18 mouse cellular contexts compared by ENCODE assay signal in the genomic region with DNA sequence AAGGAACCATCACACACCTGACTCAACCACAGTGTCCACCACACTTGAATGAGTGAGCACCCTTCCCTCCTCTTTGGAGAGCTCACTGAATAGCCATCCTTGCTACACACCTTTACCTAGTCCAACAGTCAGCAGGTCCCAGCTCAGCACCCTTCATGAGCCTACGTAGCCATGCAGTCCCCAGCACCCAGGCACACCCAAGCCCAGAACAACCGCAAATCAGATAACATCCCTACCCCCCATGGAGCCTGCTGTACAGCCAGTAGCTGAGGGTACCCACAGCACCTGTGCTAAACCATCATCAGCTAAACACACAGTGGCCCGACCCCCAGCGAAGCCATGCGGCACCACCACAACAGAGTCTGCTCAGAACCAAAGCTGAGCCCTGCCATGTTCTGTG. TPM values are rescaled to one million over a fixed set of nuclear protein-coding genes. Genes with fewer than 3 reads are reported as not detected.
DNase-seq lines count a peak whose midpoint lies in the region; ATAC-seq and TF ChIP-seq lines count a peak whose summit lies in the region.
"Had no signal": no experiment of that assay in that cellular context is flagged by ENCODE, and none has a peak within 500 bp of the region (broad histone marks: within the 10 kb centered on the region; RNA-seq: fewer than 3 reads in every experiment).

No protein-coding gene starts in this region.

- H3K27ac ChIP-seq in heart, embryonic 16.5 days (ENCODE audit: low read length), result peak overlapping the region; percentile 77
- peak overlapping the region; percentile 86 for H3K27ac ChIP-seq in liver, embryonic 12.5 days
- H3K27ac ChIP-seq in forebrain, embryonic 11.5 days (ENCODE audit: low read depth, low read length), result no peak overlapping the region
- H3K27ac ChIP-seq: gastrocnemius, adult 2 months; kidney, postnatal 0 days; midbrain, embryonic 12.5 days had no signal

- H3K9me3 ChIP-seq in heart, embryonic 16.5 days (replicated peaks; ENCODE audit: control insufficient read depth, low read length), result no peaks in the 10 kb centered on the region
- H3K9me3 ChIP-seq in G1E (replicated peaks), result peaks cover 6% of the 10 kb centered on the region; the same call in 1 of the 2 replicates
- 0 out of 2 replicates have a peak, but pooled peaks cover 5% of the 10 kb centered on the region for H3K9me3 ChIP-seq in liver, embryonic 12.5 days (replicated peaks)
- no peaks in the 10 kb centered on the region for H3K9me3 ChIP-seq in forebrain, embryonic 11.5 days (ENCODE audit: control insufficient read depth, low read length)
- H3K9me3 ChIP-seq: midbrain, embryonic 12.5 days had no signal

- 86% methylated on average over 5 of the region's 5 CpGs for WGBS in heart, embryonic 16.5 days
- WGBS in liver, embryonic 12.5 days (ENCODE audit: insufficient replicate concordance), result 60% methylated on average over 5 of the region's 5 CpGs
- WGBS in forebrain, embryonic 11.5 days, result 95% methylated on average over 5 of the region's 5 CpGs

- no peak overlapping the region for H3K9ac ChIP-seq in heart, embryonic 16.5 days (ENCODE audit: low read length)
- H3K9ac ChIP-seq in liver, embryonic 12.5 days, result peak overlapping the region; percentile 47
- H3K9ac ChIP-seq in forebrain, embryonic 11.5 days (ENCODE audit: low read length), result no peak overlapping the region
- H3K9ac ChIP-seq: midbrain, embryonic 12.5 days had no signal

- H3K36me3 ChIP-seq in heart, embryonic 16.5 days (ENCODE audit: control insufficient read depth, insufficient read depth), result no peaks in the 10 kb centered on the region
- no peaks in the 10 kb centered on the region for H3K36me3 ChIP-seq in G1E (replicated peaks)
- no peaks in the 10 kb centered on the region for H3K36me3 ChIP-seq in liver, embryonic 12.5 days
- H3K36me3 ChIP-seq in forebrain, embryonic 11.5 days (ENCODE audit: control insufficient read depth, insufficient read depth, low read length), result no peaks in the 10 kb centered on the region
- H3K36me3 ChIP-seq: midbrain, embryonic 12.5 days had no signal

- no peak overlapping the region for H3K4me3 ChIP-seq in heart, embryonic 16.5 days (ENCODE audit: low read length)
- H3K4me3 ChIP-seq in G1E (ENCODE audit: low read depth, low read length), result peak overlapping the region; percentile 28; the same call in 1 of the 2 replicates
- no peak overlapping the region for H3K4me3 ChIP-seq in liver, embryonic 12.5 days
- no peak overlapping the region for H3K4me3 ChIP-seq in forebrain, embryonic 11.5 days (ENCODE audit: low read depth, low read length)
- H3K4me3 ChIP-seq: gastrocnemius, adult 2 months; midbrain, embryonic 12.5 days had no signal

- no peak for DNase-seq in heart, postnatal 14 days
- DNase-seq in G1E (ENCODE audit: low spot score), result no peak
- DNase-seq in thymus, adult 18-20 months, result peak; percentile 34 to 56
- no peak for DNase-seq in left cerebral cortex, adult 9 months (ENCODE audit: low spot score in 2 of 2)
- DNase-seq in forebrain, embryonic 11.5 days (ENCODE audit: low spot score), result no peak
- no peak for DNase-seq in layer of hippocampus, adult 8-10 months (ENCODE audit: low spot score in 2 of 2)
- DNase-seq: layer of hippocampus, postnatal 36 days had no signal

- ATAC-seq in heart, embryonic 16.5 days (replicated peaks; ENCODE audit: extremely low read depth, insufficient read depth, low FRiP score), result peak; percentile 56; the same call in 1 of the 2 replicates
- ATAC-seq in G1E (ENCODE audit: extremely low read depth, insufficient number of reproducible peaks, low FRiP score, poor library complexity, severe bottlenecking), result peak; percentile 59
- ATAC-seq in liver, embryonic 12.5 days, result peak; percentile 81
- no peak for ATAC-seq in forebrain, embryonic 11.5 days (replicated peaks; ENCODE audit: low FRiP score)
- ATAC-seq: hindbrain, embryonic 16.5 days had no signal

- no peaks in the 10 kb centered on the region for H3K27me3 ChIP-seq in heart, embryonic 16.5 days (ENCODE audit: control insufficient read depth, insufficient read depth, low read length)
- no peaks in the 10 kb centered on the region for H3K27me3 ChIP-seq in G1E (ENCODE audit: insufficient read depth, low read length)
- H3K27me3 ChIP-seq in liver, embryonic 12.5 days (replicated peaks), result no peaks in the 10 kb centered on the region
- H3K27me3 ChIP-seq in forebrain, embryonic 11.5 days (ENCODE audit: control insufficient read depth, insufficient read depth, low read length), result no peaks in the 10 kb centered on the region
- H3K27me3 ChIP-seq: midbrain, embryonic 12.5 days had no signal

- H3K4me1 ChIP-seq in heart, embryonic 16.5 days (ENCODE audit: control insufficient read depth, insufficient read depth, low read length), result peaks cover 25% of the 10 kb centered on the region
- peaks cover 92% of the 10 kb centered on the region for H3K4me1 ChIP-seq in G1E (ENCODE audit: insufficient read depth, low read depth, low read length)
- H3K4me1 ChIP-seq in liver, embryonic 12.5 days, result peaks cover 78% of the 10 kb centered on the region
- no peaks in the 10 kb centered on the region; the same call in 1 of the 2 replicates for H3K4me1 ChIP-seq in forebrain, embryonic 11.5 days (replicated peaks; ENCODE audit: control insufficient read depth, insufficient read depth, low read length)
- H3K4me1 ChIP-seq: midbrain, embryonic 12.5 days had no signal

- intact Hi-C loops in heart, postnatal 14 days (cut with DNase I), result loop anchor here (10.0 kb wide), 1 partner anchor 363 kb away; no protein-coding TSS in a partner anchor

- no peak for TF ChIP-seq CTCF in G1E (IDR thresholded peaks at IDR 0.05; ENCODE audit: low read depth, low read length)

- H3K4me2 ChIP-seq in heart, embryonic 16.5 days (ENCODE audit: low read depth, low read length), result no peak overlapping the region
- peak overlapping the region; percentile 35 for H3K4me2 ChIP-seq in liver, embryonic 12.5 days
- H3K4me2 ChIP-seq in forebrain, embryonic 11.5 days (ENCODE audit: low read depth, low read length, severe bottlenecking), result no peak overlapping the region
- H3K4me2 ChIP-seq: heart, embryonic 11.5 days; midbrain, embryonic 12.5 days had no signal

RNA-seq across cellular contexts. Expression of a gene that starts 37.0 kb away (rescaled TPM):
- polyA plus RNA-seq in heart, embryonic 16.5 days (2015; fragmentation: Nextera tagmentation; extraction: Ambion mirVana), result 40.9 and 41.1 TPM in 2 replicates
- 10 to 100 TPM; 36.6 to 42.0 TPM for total RNA-seq in heart, postnatal 14 days (2021)
- total RNA-seq in G1E (2014; fragmentation: Nextera tagmentation), result 73.0 and 103 TPM in 2 replicates
- 65.5 and 72.3 TPM in 2 replicates for total RNA-seq in G1E (2017)
- 15.1 and 16.2 TPM in 2 replicates for polyA plus RNA-seq in G1E (2012)
- polyA plus RNA-seq in liver, embryonic 12.5 days (2016; fragmentation: Nextera tagmentation; extraction: Ambion mirVana), result 24.5 and 27.8 TPM in 2 replicates
- 51.4 and 53.1 TPM in 2 replicates for polyA plus RNA-seq in forebrain, embryonic 11.5 days (2014; fragmentation: Nextera tagmentation; extraction: Ambion mirVana)
- total RNA-seq in layer of hippocampus, adult 8-10 months (2022), result 10 to 100 TPM; 44.9 to 54.0 (median 48.4) TPM

RNA-seq across cellular contexts. Expression of a gene that starts 42.1 kb away (rescaled TPM):
- polyA plus RNA-seq in heart, embryonic 16.5 days (2015; fragmentation: Nextera tagmentation; extraction: Ambion mirVana), result 71.3 and 75.1 TPM in 2 replicates
- 10 to 100 TPM; 86.4 to 94.7 TPM for total RNA-seq in heart, postnatal 14 days (2021)
- 137 and 144 TPM in 2 replicates for total RNA-seq in G1E (2014; fragmentation: Nextera tagmentation)
- 87.8 and 101 TPM in 2 replicates for total RNA-seq in G1E (2017)
- 16.7 and 18.3 TPM in 2 replicates for polyA plus RNA-seq in G1E (2012)
- 26.0 and 27.0 TPM in 2 replicates for polyA plus RNA-seq in liver, embryonic 12.5 days (2016; fragmentation: Nextera tagmentation; extraction: Ambion mirVana)
- 6.6 and 7.6 TPM in 2 replicates for polyA plus RNA-seq in forebrain, embryonic 11.5 days (2014; fragmentation: Nextera tagmentation; extraction: Ambion mirVana)
- total RNA-seq in layer of hippocampus, adult 8-10 months (2022), result 10 to 100 TPM in 3 of 4 experiments, 1 to 10 TPM in 1; 9.6 to 18.3 (median 14.3) TPM

RNA-seq across cellular contexts. Expression of a gene that starts 56.6 kb away (rescaled TPM):
- polyA plus RNA-seq in heart, embryonic 16.5 days (2015; fragmentation: Nextera tagmentation; extraction: Ambion mirVana), result not detected in 2 replicates
- not detected for total RNA-seq in heart, postnatal 14 days (2021)
- total RNA-seq in G1E (2014; fragmentation: Nextera tagmentation) (8.9 and 18.1 TPM in 2 replicates), G1E (2017) (not detected in 2 replicates)
- not detected in 2 replicates for polyA plus RNA-seq in G1E (2012)
- polyA plus RNA-seq in liver, embryonic 12.5 days (2016; fragmentation: Nextera tagmentation; extraction: Ambion mirVana), result not detected in 2 replicates
- polyA plus RNA-seq in forebrain, embryonic 11.5 days (2014; fragmentation: Nextera tagmentation; extraction: Ambion mirVana), result 1.0 TPM in 1 of 2 replicates, not detected in the other
- total RNA-seq in layer of hippocampus, adult 8-10 months (2022), result under 1 TPM in 1 of 4 experiments, not detected in 3; 0.72 TPM
- total RNA-seq: adrenal gland, adult 18-20 months; layer of hippocampus, postnatal 36 days had no signal
- polyA plus RNA-seq: cortical plate, adult 2 months; heart, embryonic 11.5 days; hindbrain, embryonic 16.5 days; kidney, postnatal 0 days; lung, adult 2 months; midbrain, embryonic 12.5 days; neural tube, embryonic 14.5 days had no signal

Comparison
In these comparisons a context has a peak if more than half of its experiments do, and no peak if none do; other contexts are left out.
1. DNase-seq: peak in thymus, adult 18-20 months (2 of 2); none in heart, postnatal 14 days (0 of 2), G1E (single experiment), left cerebral cortex, adult 9 months (0 of 2), forebrain, embryonic 11.5 days (single experiment) and layer of hippocampus, adult 8-10 months (0 of 2).